Mouse (Mus musculus): ENCODE measurements around the gene Dnase1l1.

Dnase1l1 gene

GRCm38 (mm10) chrX:74281732-74282394 is at the start of gene Dnase1l1, which contains the start of gene Taz:
Gene Dnase1l1, minus strand, starts transcription at chrX:74282337.
Gene Taz, plus strand, starts transcription at chrX:74281912.
- peak; percentile 25 to 53 for DNase-seq (ENCODE audit: low spot score in 2 of 2)

DNA sequence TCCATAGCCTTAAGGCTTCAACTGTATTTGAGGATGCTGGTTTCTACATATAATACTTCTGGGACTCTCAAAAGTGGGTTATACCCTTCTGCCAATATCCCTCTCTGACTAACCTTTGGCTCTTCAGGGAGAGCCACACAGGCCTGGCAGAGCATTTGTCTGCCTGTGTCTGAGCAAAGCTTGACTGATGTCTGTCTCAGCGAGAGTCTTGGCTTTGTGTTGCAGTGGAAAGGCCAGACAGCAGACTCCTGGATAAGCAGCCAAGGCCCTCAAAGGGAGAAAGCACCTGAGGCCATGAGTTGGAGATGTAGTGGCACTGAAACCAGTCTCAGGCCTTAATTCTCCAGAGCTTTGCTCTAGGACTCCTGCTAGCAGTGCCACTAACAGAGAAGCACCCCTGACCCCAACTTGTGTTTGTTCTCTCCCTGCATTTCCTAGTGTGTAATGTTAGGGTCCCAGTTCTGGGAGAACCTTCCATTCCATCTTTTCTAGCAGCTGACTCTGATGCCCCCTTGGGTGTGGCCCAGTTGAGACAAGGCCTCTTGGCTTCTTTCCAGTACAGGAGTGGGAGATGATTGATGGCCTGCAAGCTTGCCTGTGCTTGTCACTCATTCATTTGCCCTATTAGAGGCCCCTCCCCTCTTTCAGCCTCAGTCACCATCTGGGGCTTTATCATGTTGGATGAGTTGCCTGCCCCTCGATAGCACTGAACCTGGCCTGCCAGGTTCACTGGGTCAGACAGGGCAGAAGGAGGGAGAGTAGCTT is 48.2 kb upstream of the Dnase1l1 start:
- no peak for DNase-seq (ENCODE audit: low spot score in 2 of 2)

- no peak for DNase-seq (ENCODE audit: low spot score in 2 of 2)
Measured at GRCm38 (mm10) chrX:74329215-74329671, 47.1 kb upstream of the Dnase1l1 start.

GRCm38 (mm10) chrX:74328725-74329161 is 46.6 kb upstream of the Dnase1l1 start, which contains the start of gene Plxna3:
Gene Plxna3, plus strand, starts transcription at chrX:74329066.
- peak in 1 of 2 experiments; percentile 36 for DNase-seq (ENCODE audit: low spot score in 2 of 2)

DNA sequence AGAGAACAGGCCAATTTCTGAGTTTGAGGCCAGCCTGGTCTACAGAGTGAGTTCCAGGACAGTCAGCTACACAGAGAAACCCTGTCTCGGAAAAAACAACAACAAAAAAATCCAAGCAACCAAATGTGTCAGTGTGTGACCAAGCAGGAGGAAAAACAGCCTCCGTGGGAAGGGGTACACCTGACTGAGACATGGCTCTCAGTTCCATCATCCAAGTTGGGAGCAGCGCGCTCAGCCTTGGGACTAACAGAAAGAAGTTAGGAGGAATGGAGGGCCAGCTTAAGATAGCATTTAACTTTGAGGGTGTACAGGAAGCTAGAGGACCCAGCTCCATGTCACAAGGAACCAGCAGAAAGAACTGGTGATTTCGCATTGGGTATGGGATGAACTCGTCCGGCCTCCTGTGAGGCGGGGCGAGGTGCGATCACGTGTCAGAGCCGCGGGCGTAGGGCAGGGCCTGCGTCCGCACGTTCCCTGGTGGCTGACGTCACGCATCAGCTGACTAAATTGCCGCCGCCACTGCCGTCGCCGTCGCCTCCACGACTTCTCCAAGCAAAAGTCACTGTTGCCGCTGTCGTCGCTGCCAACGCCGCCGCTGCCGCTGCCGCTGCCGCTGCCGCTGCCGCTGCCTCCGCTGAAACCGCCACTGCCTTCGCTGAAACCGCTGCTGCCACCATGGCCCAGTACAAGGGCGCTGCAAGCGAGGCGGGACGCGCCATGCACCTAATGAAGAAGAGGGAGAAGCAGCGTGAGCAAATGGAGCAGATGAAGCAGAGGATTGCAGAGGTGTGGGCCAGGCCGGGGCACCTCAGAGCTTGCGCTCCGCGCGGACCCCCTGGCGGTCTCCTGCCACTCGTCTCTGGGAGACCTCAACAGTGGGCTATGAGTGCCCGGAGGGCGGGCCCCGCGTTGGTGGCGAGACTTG is 30.7 kb upstream of the Dnase1l1 start, which contains the start of gene Fam50a:
Fam50a (plus strand) TSS at position 494 of the 925 bp plus-strand sequence.
- peak; percentile 85 to 90 for DNase-seq (ENCODE audit: low spot score in 2 of 2)

DNA sequence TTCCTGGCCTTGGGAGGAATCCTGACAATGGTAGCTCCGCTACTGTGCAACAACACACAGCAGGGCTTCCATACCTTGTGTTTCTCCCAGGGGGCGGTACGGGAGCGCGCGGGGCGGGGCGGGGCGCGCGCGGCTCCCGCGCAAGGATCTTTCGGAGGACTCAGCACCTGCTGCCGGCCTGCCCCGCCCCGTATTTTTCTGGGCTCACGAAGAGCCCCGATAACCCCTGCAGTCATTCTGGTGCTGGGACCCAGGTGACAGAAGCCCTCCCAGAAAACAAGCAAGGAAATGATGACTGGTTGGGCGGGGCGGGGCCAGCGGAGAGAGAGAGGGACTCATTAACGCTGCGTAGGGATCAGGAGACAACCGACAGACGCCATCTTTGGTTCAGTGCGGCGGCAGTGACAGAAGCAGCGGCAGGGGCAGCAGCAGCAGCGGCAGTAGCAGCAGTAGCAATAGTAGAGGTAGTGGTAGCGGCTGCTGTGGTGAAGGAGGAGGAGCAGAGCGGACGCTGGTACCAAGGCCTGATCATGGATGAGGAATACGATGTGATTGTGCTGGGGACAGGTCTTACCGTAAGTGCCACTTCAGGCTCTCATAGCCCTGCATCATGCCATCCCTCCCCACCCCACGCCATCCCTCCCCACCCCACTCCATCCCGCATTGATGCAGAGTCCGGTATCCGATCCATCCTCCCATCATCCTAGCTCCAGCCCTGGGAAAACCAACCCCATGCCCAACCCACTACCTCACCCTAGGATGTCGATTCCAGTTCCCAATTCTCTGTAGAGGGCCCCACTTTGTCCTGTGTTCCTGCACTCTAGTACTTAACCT is 22.9 kb upstream of the Dnase1l1 start, which contains the start of gene Gdi1:
Gdi1 (plus strand) TSS at position 132 of the 834 bp plus-strand sequence.
- DNase-seq (ENCODE audit: low spot score in 2 of 2) = peak; percentile 32 to 40

DNA sequence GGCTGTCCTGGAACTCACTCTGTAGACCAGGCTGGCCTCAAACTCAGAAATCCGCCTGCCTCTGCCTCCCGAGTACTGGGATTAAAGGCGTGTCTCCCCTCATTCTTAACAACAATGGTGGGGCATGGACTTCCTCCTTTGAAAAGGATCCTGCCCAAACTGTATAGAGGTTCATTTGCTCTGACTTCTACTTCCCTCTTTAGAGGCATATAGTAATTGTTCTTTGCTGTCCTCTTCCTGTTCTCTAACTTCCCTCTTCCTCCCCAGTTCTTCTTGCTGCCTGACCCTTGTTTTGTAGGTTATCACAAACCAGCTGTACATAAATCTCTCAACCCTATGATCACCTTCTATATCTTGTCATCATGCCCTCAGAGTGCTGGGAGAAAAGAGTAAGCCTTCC is 17.6 kb upstream of the Dnase1l1 start:
- DNase-seq (ENCODE audit: low spot score in 2 of 2) = no peak

DNA sequence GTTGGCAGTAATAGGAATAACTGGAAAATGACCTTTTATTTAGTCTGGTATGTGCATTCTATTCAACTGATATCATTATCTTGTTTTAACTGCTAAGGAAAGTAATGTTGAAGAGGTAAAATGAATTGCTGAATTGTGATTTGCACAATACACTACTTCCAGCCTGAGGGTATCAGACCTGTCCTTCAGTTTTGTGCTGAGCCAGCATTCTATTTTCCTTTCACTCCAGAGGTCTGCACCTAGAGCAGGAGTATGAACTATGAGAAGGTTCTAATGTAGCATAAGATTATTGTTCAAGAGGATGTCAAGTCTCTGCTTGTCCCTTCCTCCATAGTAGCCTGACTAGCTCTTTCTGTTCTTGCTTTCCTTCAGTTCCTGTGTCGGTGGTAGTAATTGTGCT is 16.2 kb upstream of the Dnase1l1 start:
- DNase-seq (ENCODE audit: low spot score in 2 of 2) = no peak

DNA sequence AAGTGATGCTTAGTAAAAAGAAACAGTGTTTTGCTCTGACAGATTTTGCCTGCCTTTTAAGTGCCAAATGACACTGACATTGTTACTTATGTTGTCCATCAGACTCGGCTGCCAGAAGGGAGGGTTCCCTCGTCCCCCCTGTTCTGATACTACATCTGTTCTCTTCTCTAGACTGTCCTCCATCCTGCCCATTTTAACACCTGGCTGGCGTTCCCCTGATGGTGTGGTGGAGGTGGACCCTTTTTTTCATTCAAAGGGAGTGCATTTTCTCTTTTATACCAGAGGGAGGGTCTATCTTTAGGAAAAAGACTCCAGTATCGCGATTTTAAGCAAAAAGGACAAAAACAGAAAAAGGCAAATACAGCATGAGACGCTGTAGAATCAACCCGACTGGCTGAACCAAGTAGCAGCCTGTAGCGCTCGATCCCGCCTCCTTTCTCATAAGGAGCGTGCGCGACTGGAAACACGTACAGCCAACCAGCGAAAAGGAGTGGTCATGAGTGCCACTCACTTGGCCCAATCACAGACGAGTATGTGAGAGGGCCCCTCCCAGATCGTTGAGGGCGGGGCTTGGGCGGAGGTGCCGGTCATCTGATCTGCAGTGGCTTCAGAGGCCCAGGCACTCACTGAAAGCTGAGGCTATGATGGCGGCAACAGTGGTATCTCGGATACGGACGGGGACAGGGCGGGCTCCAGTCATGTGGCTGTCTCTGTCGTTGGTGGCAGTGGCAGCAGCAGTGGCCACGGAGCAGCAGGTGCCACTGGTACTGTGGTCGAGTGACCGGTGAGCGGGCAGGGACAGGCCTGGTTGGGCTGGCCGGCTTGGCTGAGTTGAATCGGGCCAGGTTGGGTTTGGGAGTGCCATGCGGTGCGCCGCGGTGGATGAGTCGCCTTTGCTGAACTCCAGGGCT is 14.7 kb upstream of the Dnase1l1 start, which contains the start of gene Atp6ap1:
Atp6ap1 (plus strand) TSS at position 560 of the 911 bp plus-strand sequence.
- peak; percentile 92 to 95 for DNase-seq (ENCODE audit: low spot score in 2 of 2)

DNA sequence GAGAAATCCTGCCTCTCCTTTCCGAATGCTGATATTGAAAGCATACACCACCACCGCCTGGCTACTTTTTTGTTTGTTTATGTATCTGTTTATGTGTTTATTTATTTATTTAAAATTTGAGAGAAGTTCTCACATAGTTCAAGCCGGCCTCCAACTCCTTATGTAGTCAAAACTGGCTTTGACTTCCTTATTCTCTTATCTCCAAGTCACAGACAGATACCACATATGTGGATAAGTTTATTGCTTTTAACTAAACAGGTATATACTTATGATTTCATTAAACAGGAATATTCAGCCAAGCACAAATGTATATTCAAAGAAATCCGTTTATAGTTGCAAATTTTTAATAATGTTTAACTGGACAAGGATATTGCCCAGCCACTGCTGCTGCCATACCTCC is 11.3 kb upstream of the Dnase1l1 start:
- no peak for DNase-seq (ENCODE audit: low spot score in 2 of 2)

GRCm38 (mm10) chrX:74283092-74283437 is 928 bp upstream of the Dnase1l1 start:
- DNase-seq (ENCODE audit: low spot score in 2 of 2) = no peak

DNA sequence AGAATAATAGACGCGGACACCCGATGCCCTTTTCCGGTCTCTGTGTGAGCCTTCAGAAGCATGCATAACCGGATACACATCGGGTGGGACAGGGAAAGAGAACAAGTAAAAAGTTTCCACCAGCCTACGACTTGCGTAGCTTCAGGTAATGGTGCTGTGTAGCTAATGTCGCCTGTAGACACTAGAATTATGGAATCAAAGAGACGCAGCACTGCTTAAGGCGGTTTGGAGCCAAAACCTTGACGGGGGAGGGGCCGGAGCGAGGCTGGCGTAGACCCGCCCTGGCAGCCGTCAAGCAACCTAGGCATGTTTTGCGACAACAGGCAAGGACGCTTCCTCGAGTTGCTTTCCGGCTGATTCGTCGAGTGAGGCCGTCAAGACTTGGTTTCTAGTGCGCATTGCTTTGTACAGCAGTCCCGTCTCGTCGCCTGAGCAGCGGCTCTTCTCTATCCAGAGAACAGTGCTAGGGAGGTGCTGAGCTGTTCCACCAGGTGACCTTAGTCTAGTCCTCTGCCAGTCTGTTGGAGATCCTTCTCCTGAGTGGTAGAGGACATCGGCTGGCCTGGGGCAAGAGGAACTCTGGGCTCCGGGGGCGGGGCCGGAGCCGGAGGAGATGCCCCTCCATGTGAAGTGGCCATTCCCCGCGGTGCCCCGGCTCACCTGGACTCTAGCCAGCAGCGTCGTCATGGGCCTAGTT is 406 bp upstream of the Dnase1l1 start:
- peak; percentile 81 to 82 for DNase-seq (ENCODE audit: low spot score in 2 of 2)

GRCm38 (mm10) chrX:74281041-74281731 is 951 bp downstream of the Dnase1l1 start:
- no peak for DNase-seq (ENCODE audit: low spot score in 2 of 2)

- DNase-seq (ENCODE audit: low spot score in 2 of 2) = no peak
Measured at GRCm38 (mm10) chrX:74277916-74278315, 4.2 kb downstream of the Dnase1l1 start.

DNA sequence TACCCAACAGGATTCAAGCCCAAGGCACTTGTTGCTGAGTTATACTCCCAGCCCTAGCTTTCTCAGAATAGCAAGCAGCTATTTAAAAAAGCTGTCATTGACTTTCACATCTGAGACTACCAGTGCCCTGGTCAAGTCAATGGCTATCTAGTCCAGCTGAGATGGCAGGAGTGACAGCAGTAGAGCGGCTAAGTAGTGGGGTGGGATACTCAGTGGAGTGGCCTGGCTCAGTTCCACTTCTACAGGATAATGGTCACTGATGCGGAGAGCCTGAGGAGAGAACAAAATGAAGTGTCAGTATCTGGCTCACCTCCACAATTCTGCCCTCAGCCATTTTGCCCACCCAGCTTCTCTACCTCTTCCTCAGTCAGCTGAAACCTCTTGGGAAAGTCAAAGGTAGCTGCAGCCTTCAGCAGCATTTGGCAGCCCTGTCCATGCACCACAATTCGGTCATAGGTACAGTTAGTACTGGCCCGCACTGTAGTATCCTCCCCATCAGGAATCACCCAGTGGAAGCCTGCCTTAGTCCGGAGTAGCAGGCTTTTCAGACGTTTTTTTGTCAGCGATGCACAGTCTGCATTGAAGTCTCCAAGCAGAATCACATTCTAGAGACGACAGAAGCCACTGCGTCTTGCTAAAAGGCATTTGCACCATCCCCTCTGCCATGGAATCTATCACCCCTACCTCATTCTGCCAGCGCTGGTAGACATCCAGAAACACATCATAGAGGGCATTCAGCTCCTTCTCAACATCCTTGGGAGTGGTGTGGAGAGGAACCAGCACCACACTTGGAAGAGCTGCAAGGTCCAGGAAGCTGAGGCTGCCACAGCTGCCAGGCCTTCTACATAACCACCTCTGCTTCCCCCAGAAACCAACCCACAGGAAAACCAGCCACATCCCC is 8.5 kb downstream of the Dnase1l1 start:
- DNase-seq (ENCODE audit: low spot score in 2 of 2) = no peak

- DNase-seq (ENCODE audit: low spot score in 2 of 2) = no peak
Measured at GRCm38 (mm10) chrX:74270902-74271551, 11.1 kb downstream of the Dnase1l1 start.
